Mouse (Mus musculus) forebrain, embryonic 14.5 days (tissue): ENCODE results near the gene Bag3. TPM values are rescaled to one million over a fixed set of nuclear protein-coding genes. Genes with fewer than 3 reads are reported as not detected.

Source experiments
- ATAC-seq: fragments of 200-750 bp; cut with Nextera tagmentation; 2 replicates; pipeline ENCODE4 v1.8.0; 2017; ENCODE audit warnings: mild to moderate bottlenecking, moderate library complexity
- DNase-seq: peaks from one replicate; pipeline ENCODE4 v3.0.0-alpha.2; 2015; ENCODE audit warnings: low spot score
- H3K27ac ChIP-seq: fragments of 300-500 bp; sonication (generic); 2 replicates; pipeline ENCODE4 v1.5.1; 2014; ENCODE audit warnings: low read depth, mild to moderate bottlenecking, control low read depth, low read length, moderate library complexity
- H3K27me3 ChIP-seq: fragments of 300-500 bp; sonication (generic); replicated peaks from 2 replicates; pipeline ENCODE4 v1.6.1; 2014; ENCODE audit warnings: low read length, control low read depth, mixed read lengths; ENCODE audit not compliant: control insufficient read depth, insufficient read depth
- H3K36me3 ChIP-seq: fragments of 300-500 bp; sonication (generic); 2 replicates; pipeline ENCODE4 v1.6.1; 2014; ENCODE audit warnings: low read length, control low read depth; ENCODE audit not compliant: control insufficient read depth, insufficient read depth
- H3K4me1 ChIP-seq: fragments of 300-500 bp; sonication (generic); 2 replicates; pipeline ENCODE4 v1.6.1; 2014; ENCODE audit warnings: antibody characterized with exemption, low read length, control low read depth; ENCODE audit not compliant: control insufficient read depth, insufficient read depth
- H3K4me2 ChIP-seq: fragments of 300-500 bp; sonication (generic); 2 replicates; pipeline ENCODE4 v1.6.1; 2014; ENCODE audit warnings: mild to moderate bottlenecking, control low read depth, low read length
- H3K4me3 ChIP-seq: fragments of 300-500 bp; sonication (generic); 2 replicates; pipeline ENCODE4 v1.5.1; 2014; ENCODE audit warnings: low read depth, low read length, control low read depth
- H3K9ac ChIP-seq: fragments of 300-500 bp; sonication (generic); 2 replicates; pipeline ENCODE4 v1.6.1; 2014; ENCODE audit warnings: mild to moderate bottlenecking, low read length, control low read depth, moderate library complexity
- H3K9me3 ChIP-seq: fragments of 300-500 bp; sonication (generic); replicated peaks from 2 replicates; pipeline ENCODE4 v1.6.1; 2016; ENCODE audit warnings: low read length, control low read depth, mixed read lengths; ENCODE audit not compliant: control insufficient read depth
- WGBS: fragments of 180-500 bp; shearing (Covaris S2); extraction: QIAGEN DNeasy Blood & Tissue Kit; methylation state at CpG from one replicate; pipeline ENCODE4 v1.1.7; 2014; 5-methylcytosine and 5-hydroxymethylcytosine counted together
- polyA plus RNA-seq: library from polyadenylated mRNA; unstranded; fragments of >200 nt; fragmentation: Nextera tagmentation; extraction: Ambion mirVana; gene quantifications from 2 replicates; pipeline ENCODE4 v1.2.1, GENCODE M21; 2014

Gene Bag3
- polyA plus RNA-seq, 1 experiment from 2014 or later = 1.4 TPM

DNA sequence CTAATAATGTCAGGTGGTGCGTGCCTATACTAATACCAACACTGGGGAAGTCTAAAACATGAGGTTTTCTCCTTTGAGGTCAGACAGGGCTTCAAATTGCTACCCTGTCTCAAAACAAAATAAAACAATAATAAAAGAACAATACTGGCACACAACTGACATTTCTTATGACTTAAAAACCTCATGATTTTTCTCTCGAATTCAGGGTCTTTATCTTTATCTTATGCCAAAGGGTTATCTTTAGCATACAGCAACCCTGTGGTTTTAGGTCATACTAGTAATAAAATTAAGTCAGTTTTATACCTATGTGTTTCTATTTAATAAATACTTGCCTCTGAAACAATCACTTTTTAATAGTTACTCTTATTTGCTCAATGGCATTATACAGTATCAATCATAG, 56.0 kb downstream of the Bag3 start:
- ATAC-seq = no peak
- Histone ChIP-seq H3K9ac (no peak overlapping the region), H3K4me3 (no peak overlapping the region), H3K4me1 (no peaks in the 10 kb centered on the region), H3K4me2 (no peak overlapping the region), H3K27me3 (no peaks in the 10 kb centered on the region), H3K27ac (no peak overlapping the region), H3K36me3 (no peaks in the 10 kb centered on the region), H3K9me3 (no peaks in the 10 kb centered on the region)
- 80% methylated on average over 2 of the region's 2 CpGs for WGBS
- DNase-seq = no peak

DNA sequence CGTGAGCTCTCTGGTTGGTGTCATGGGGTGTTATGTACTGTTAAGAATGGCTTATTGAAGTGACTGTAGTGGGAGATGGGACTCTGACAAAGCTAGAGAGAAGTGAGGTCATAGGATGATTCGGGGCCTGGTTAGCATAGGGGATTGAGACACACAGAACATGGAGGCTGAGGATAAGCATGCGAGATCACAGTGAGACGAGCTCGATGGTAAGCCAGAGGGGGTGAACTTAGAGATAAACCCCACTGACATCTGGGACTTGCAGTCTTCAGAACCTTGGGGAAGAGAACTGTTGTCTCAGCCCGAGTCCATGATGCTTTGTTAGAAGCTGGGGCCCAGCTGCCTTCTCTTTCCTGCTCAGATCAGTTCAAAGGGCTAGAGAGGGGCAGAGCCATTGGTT, 56.9 kb downstream of the Bag3 start:
- H3K9me3 ChIP-seq = no peaks in the 10 kb centered on the region
- no peak overlapping the region for H3K27ac ChIP-seq
- no peaks in the 10 kb centered on the region for H3K27me3 ChIP-seq
- no peaks in the 10 kb centered on the region for H3K36me3 ChIP-seq
- no peak overlapping the region for H3K4me2 ChIP-seq
- H3K9ac ChIP-seq = no peak overlapping the region
- no peak for ATAC-seq
- DNase-seq = no peak
- H3K4me1 ChIP-seq = no peaks in the 10 kb centered on the region
- no peak overlapping the region for H3K4me3 ChIP-seq
- 92% methylated on average over 6 of the region's 6 CpGs for WGBS

DNA sequence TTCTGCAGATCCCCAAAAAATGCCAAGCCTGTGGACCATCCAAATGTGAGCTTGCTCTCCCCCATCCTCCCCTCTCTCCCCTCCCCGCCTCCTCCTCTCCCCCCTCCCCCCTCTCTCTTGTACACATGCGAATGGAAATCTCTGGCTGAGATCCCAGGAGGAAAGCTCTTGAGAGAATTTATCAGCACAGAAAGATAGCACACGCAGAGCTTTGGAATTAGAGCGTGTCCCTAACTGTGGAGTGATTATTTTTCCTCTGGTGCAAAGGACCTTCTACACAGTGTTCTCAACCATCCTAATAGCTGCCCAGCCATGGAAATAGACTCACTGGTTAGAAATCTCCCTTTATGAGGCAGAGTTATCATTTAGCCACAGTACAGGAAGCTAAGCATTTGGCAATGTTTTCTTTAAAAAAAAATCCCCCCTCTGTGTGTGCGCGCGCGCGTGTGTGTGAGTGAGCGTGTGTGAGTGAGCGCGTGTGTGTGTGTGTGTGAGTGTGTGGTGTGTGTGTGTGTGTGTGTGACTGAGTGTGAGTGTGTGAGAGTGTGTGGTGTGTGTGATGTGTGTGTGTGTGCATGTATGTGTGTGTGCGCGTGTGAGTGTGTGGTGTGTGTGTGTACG, 58.6 kb downstream of the Bag3 start:
- no peak overlapping the region for H3K9ac ChIP-seq
- no peaks in the 10 kb centered on the region for H3K27me3 ChIP-seq
- no peak overlapping the region for H3K4me3 ChIP-seq
- H3K36me3 ChIP-seq = no peaks in the 10 kb centered on the region
- no peak for ATAC-seq
- 75% methylated on average over 15 of the region's 15 CpGs for WGBS
- H3K4me1 ChIP-seq = no peaks in the 10 kb centered on the region
- H3K4me2 ChIP-seq = no peak overlapping the region
- H3K9me3 ChIP-seq = no peaks in the 10 kb centered on the region
- H3K27ac ChIP-seq = peak overlapping the region; percentile 53
- DNase-seq = peak; percentile 83

DNA sequence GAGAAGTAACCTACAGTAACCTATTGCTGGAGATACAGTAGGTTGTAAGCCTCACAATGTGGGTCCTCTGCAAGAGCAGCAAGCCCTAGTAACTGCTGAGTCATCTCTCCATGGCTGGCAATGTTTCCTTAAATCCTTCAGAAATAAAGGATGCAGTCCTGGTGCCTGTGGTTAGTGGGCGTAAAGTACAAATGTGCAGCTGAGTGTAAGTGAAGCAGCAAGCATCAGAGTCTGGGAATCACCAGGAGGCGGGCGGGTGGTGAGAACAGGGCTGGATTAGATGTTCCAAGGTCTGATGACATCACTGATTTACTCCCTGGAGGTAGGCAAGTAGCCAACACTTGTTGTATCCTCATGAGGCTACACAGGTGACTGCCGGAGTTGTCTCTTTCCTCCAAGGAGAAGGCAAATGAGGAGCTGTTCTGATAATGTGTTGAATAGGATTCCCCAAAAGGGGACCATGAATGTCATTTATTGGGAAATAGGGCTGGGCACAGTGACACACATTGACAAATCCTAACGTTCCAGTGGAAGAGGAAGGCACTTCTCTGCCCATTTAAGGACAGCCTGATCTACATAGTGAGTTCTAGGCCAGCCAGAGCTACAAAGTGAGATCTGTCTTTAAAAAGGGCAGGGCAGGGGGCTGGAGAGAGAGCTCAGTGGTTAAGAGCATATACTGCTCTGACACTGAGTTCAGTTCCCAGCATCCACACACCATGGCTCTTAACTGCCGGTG, 60.0 kb downstream of the Bag3 start:
- H3K9me3 ChIP-seq = no peaks in the 10 kb centered on the region
- no peak overlapping the region for H3K27ac ChIP-seq
- ATAC-seq = no peak
- no peak overlapping the region for H3K4me3 ChIP-seq
- H3K4me2 ChIP-seq = no peak overlapping the region
- 75% methylated on average over 6 of the region's 6 CpGs for WGBS
- no peaks in the 10 kb centered on the region for H3K4me1 ChIP-seq
- no peaks in the 10 kb centered on the region for H3K36me3 ChIP-seq
- H3K9ac ChIP-seq = no peak overlapping the region
- DNase-seq = peak; percentile 31
- no peaks in the 10 kb centered on the region for H3K27me3 ChIP-seq

DNA sequence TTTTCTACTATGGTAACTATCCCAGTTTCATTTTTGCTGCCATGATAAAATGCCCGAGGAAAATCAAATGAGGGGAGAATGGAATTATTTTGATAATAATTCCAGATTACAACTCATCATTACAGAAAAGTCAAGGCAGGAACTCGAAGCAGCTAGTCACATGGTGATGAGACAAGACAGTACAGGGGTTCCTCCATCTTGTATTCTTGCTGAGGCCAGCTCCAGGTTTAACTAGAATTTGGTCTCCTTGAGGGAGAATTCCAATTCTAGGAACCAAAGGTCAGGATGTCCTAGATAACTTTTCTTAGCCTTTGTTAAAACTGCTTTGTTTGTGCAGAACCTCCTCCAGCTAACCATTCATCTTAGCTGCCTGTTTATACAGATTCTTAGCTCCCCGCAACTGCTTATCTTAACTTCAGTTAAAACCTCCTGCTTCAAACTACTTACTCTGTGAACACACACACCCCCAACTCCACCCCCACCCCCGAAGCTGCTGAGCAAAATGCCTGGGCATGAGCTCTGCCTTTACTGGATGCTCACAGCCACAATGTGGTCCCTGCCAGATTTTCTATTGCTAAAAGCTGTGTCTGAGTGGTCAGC, 64.0 kb downstream of the Bag3 start:
- no peak for ATAC-seq
- WGBS = 83% methylated on average over 4 of the region's 4 CpGs

DNA sequence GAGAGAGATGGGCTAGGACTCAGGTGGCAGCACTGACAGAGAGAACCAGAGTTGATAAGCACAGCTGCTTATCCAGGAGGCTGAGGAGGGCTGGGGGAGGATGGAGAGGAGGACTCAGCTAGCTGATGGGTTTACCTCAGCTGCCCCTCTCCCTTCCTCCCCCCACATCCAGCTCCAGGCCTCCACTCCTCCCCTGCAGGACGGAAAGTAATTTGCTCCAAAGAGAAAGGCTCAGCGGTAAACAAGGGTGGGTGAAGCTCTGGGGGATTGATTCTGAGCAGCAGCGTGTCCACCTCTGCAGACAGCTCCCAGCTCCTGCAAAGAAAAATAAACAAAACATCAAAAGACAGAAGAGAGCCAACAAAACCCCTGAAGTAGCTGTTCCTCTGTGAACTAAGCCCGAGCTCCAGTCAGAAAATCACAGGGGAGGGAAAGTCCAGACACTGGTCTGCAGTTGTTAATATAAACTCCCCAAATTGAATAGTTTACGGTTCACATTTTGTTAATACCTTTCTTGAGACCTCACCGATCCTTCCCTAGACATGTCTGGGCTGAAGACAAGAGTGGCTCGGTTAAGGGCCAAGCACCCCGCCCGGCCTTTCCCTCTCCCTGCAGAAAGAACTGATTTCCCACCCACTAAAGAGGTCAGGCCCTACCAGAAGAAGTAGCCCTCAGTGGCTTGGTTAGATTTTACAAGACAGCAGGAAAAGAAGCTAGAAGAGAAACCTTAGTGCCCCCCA, 68.1 kb downstream of the Bag3 start:
- whole genome bisulfite sequencing = 16% methylated on average over 9 of the region's 9 CpGs
- H3K4me1 ChIP-seq = peaks cover 6% of the 10 kb centered on the region
- DNase-seq (peak; percentile 59), ATAC-seq (peak; percentile 34; the same call in 1 of the 2 replicates)
- no peaks in the 10 kb centered on the region for H3K27me3 ChIP-seq
- no peaks in the 10 kb centered on the region for H3K9me3 ChIP-seq
- H3K9ac ChIP-seq = no peak overlapping the region
- no peak overlapping the region for H3K4me3 ChIP-seq
- no peak overlapping the region for H3K4me2 ChIP-seq
- peak overlapping the region; percentile 53; the same call in 1 of the 2 replicates for H3K27ac ChIP-seq
- no peaks in the 10 kb centered on the region for H3K36me3 ChIP-seq

More for the DNA sequence above, 64.0 kb downstream of the Bag3 start:
- H3K9ac ChIP-seq = no peak overlapping the region
- no peak overlapping the region for H3K4me2 ChIP-seq
- H3K27ac ChIP-seq = no peak overlapping the region
- H3K27me3 ChIP-seq = no peaks in the 10 kb centered on the region
- no peak for DNase-seq
- H3K36me3 ChIP-seq = no peaks in the 10 kb centered on the region
- H3K4me3 ChIP-seq = no peak overlapping the region
- peaks cover 6% of the 10 kb centered on the region for H3K4me1 ChIP-seq
- no peaks in the 10 kb centered on the region for H3K9me3 ChIP-seq

DNA sequence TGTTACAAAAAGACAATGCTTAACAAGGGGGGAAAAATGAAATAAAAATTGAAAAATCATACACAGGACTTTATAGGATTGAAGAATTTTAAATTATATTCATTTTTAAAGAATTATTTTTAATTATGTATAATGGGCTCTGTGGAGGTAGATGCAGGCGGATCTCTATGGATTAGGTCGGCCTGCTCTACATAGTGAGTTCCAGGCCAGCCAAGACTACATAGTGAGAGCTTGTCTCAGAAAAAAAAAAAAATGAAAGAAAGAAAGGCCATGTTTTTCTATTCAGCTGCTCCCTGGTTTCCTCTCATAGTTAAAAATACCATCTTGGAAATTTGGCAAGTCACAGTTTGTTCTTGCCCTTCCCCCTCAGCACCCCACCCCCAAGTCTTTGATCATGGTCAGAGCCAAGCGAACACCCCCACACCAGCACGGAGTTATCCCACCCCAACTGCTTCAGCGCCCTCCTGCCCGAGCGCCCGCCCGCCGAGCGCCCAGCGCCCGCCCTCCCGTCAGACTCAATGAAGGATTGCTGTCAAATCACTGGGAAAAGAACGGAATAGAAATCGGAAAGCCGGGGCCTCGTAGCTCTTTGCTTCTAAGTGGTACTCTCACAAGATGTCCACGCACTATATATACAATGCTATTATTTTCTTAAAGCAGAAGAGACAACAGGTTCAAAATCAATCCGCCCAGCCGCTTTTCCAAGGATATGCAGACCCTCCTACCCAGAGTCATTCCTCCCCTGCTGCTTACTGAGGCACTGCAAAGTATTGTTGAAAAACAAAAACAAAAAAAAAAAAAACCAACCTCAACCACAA, 68.9 kb downstream of the Bag3 start:
- peaks cover 6% of the 10 kb centered on the region for H3K4me1 ChIP-seq
- 5% methylated on average over 21 of the region's 21 CpGs for WGBS
- H3K9ac ChIP-seq = peak overlapping the region; percentile 33; the same call in 1 of the 2 replicates
- H3K4me3 ChIP-seq = peak overlapping the region; percentile 11; the same call in 1 of the 2 replicates
- peak overlapping the region; percentile 15 for H3K27ac ChIP-seq
- H3K27me3 ChIP-seq = no peaks in the 10 kb centered on the region
- ATAC-seq = peak; percentile 63; the same call in 1 of the 2 replicates
- H3K4me2 ChIP-seq = peak overlapping the region; percentile 42
- H3K9me3 ChIP-seq = no peaks in the 10 kb centered on the region
- DNase-seq = peak; percentile 59
- H3K36me3 ChIP-seq = no peaks in the 10 kb centered on the region

DNA sequence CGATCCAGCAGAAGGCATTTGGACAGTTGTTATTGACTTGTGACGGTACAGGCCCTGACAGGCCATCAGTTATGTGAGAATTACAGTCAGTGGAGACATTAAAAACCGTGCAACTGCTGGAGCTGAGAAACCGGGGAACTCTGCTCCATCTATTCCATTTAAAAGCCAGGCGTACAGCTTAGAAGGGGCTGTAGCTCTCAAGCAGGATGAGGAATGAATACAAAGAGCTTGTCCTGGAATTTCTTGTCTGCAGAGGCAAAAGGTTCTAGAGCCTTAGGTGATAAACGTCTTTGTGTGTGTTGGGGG, 69.5 kb downstream of the Bag3 start:
- H3K36me3 ChIP-seq = no peaks in the 10 kb centered on the region
- no peaks in the 10 kb centered on the region for H3K9me3 ChIP-seq
- no peak overlapping the region for H3K4me3 ChIP-seq
- no peaks in the 10 kb centered on the region for H3K27me3 ChIP-seq
- H3K9ac ChIP-seq = no peak overlapping the region
- ATAC-seq (no peak), DNase-seq (peak; percentile 48)
- WGBS = 3% methylated on average over 6 of the region's 6 CpGs
- peak overlapping the region; percentile 42 for H3K4me2 ChIP-seq
- H3K4me1 ChIP-seq = peaks cover 6% of the 10 kb centered on the region
- peak overlapping the region; percentile 15; the same call in 1 of the 2 replicates for H3K27ac ChIP-seq
